Mouse (Mus musculus): Measurements from ENCODE around the gene Vps51.
A peak's percentile ranks its signal among the peaks of the same experiment; 100 is the strongest.

- TF ChIP-seq POLR2A (IDR thresholded peaks at IDR 0.05; ENCODE audit: borderline replicate concordance, control insufficient read depth, low read depth, low read length) (no peak), CTCF (IDR thresholded peaks at IDR 0.05; ENCODE audit: control insufficient read depth, insufficient read depth, low read length) (peak; percentile 52)
Measured at GRCm38 (mm10) chr19:6126289-6126688, 49.3 kb upstream of the Vps51 start.
